Mouse (Mus musculus): ENCODE data around the gene Ttc7b. TPM values are rescaled to one million over a fixed set of nuclear protein-coding genes. Genes with fewer than 3 reads are reported as not detected.

Ttc7b gene
- polyA plus RNA-seq, 2 experiments = 1.3 to 3.5 TPM

GRCm38 (mm10) chr12:100276607-100277533, 243.8 kb downstream of the Ttc7b start:
- H3K9me3 ChIP-seq (ENCODE audit: control insufficient read depth, low read length) = no peaks in the 10 kb centered on the region
- DNase-seq (ENCODE audit: low read depth in 3 of 3, low spot score in 3 of 3) (peak in 2 of 3 experiments; percentile 14 to 16), ATAC-seq (ENCODE audit: insufficient read depth) (peak; percentile 40; the same call in 1 of the 2 replicates)
- H3K4me3 ChIP-seq (ENCODE audit: insufficient read depth in 1 of 2, low read depth in 2 of 2, low read length in 2 of 2) = no peak overlapping the region
- H3K27me3 ChIP-seq (ENCODE audit: control insufficient read depth, insufficient read depth, low read length) = no peaks in the 10 kb centered on the region
- 18% methylated on average over 20 of the region's 20 CpGs for WGBS (ENCODE audit: insufficient replicate concordance)
- peaks cover 0 to 14% of the 10 kb centered on the region in 2 experiments; a peak in 2 of 4 replicates for H3K4me1 ChIP-seq (replicated peaks; ENCODE audit: control insufficient read depth in 2 of 2, insufficient read depth in 2 of 2, low read length in 1 of 2)
- H3K36me3 ChIP-seq (replicated peaks; ENCODE audit: control insufficient read depth, insufficient read depth, low read depth) = no peaks in the 10 kb centered on the region
- no peak overlapping the region for H3K4me2 ChIP-seq (ENCODE audit: low read depth)
- no peak overlapping the region for H3K9ac ChIP-seq (replicated peaks)
- TF ChIP-seq CTCF (IDR thresholded peaks at IDR 0.05; ENCODE audit: low read depth) (no peak), EP300 (IDR thresholded peaks at IDR 0.05; ENCODE audit: low read depth) (no peak)
- H3K27ac ChIP-seq = no peak overlapping the region

- no peaks in the 10 kb centered on the region for H3K9me3 ChIP-seq (ENCODE audit: control insufficient read depth, low read length)
- no peaks in the 10 kb centered on the region for H3K27me3 ChIP-seq (ENCODE audit: control insufficient read depth, insufficient read depth, low read length)
- H3K4me1 ChIP-seq (replicated peaks; ENCODE audit: control insufficient read depth in 2 of 2, insufficient read depth in 2 of 2, low read length in 1 of 2) = peaks cover 0 to 7% of the 10 kb centered on the region in 2 experiments; a peak in 2 of 4 replicates
- no peak overlapping the region for H3K4me2 ChIP-seq (ENCODE audit: low read depth)
- WGBS (ENCODE audit: insufficient replicate concordance) = 57% methylated on average over 5 of the region's 5 CpGs
- H3K4me3 ChIP-seq (ENCODE audit: insufficient read depth in 1 of 2, low read depth in 2 of 2, low read length in 2 of 2) = no peak overlapping the region
- no peak overlapping the region for H3K27ac ChIP-seq
- no peaks in the 10 kb centered on the region for H3K36me3 ChIP-seq (replicated peaks; ENCODE audit: control insufficient read depth, insufficient read depth, low read depth)
- no peak for ATAC-seq (ENCODE audit: insufficient read depth)
- DNase-seq (ENCODE audit: low read depth in 3 of 3, low spot score in 3 of 3) = no peak
- TF ChIP-seq EP300 (IDR thresholded peaks at IDR 0.05; ENCODE audit: low read depth) = no peak
- no peak for TF ChIP-seq CTCF (IDR thresholded peaks at IDR 0.05; ENCODE audit: low read depth)
- no peak overlapping the region for H3K9ac ChIP-seq (replicated peaks)
These were observed 244.8 kb downstream of the Ttc7b start for GRCm38 (mm10) chr12:100275850-100276249.

GRCm38 (mm10) chr12:100273033-100273432, 247.6 kb downstream of the Ttc7b start:
- DNase-seq (ENCODE audit: low read depth in 3 of 3, low spot score in 3 of 3) (no peak), ATAC-seq (ENCODE audit: insufficient read depth) (no peak)
- 59% methylated on average over 2 of the region's 2 CpGs for WGBS (ENCODE audit: insufficient replicate concordance)
- Histone ChIP-seq H3K4me1 (replicated peaks; ENCODE audit: control insufficient read depth in 2 of 2, insufficient read depth in 2 of 2, low read length in 1 of 2) (peaks cover 0 to 4% of the 10 kb centered on the region in 2 experiments; a peak in 1 of 4 replicates), H3K4me3 (ENCODE audit: insufficient read depth in 1 of 2, low read depth in 2 of 2, low read length in 2 of 2) (no peak overlapping the region), H3K4me2 (ENCODE audit: low read depth) (no peak overlapping the region), H3K9me3 (ENCODE audit: control insufficient read depth, low read length) (no peaks in the 10 kb centered on the region), H3K36me3 (replicated peaks; ENCODE audit: control insufficient read depth, insufficient read depth, low read depth) (no peaks in the 10 kb centered on the region), H3K9ac (replicated peaks) (no peak overlapping the region), H3K27me3 (ENCODE audit: control insufficient read depth, insufficient read depth, low read length) (no peaks in the 10 kb centered on the region), H3K27ac (no peak overlapping the region)
- TF ChIP-seq EP300 (IDR thresholded peaks at IDR 0.05; ENCODE audit: low read depth) (no peak), CTCF (IDR thresholded peaks at IDR 0.05; ENCODE audit: low read depth) (no peak)

GRCm38 (mm10) chr12:100269967-100270662, 250.5 kb downstream of the Ttc7b start:
- no peaks in the 10 kb centered on the region for H3K9me3 ChIP-seq (ENCODE audit: control insufficient read depth, low read length)
- no peaks in the 10 kb centered on the region for H3K4me1 ChIP-seq (replicated peaks; ENCODE audit: control insufficient read depth in 2 of 2, insufficient read depth in 2 of 2, low read length in 1 of 2)
- TF ChIP-seq CTCF (IDR thresholded peaks at IDR 0.05; ENCODE audit: low read depth) = no peak
- H3K27ac ChIP-seq = no peak overlapping the region
- no peak for DNase-seq (ENCODE audit: low read depth in 3 of 3, low spot score in 3 of 3)
- no peak overlapping the region for H3K4me2 ChIP-seq (ENCODE audit: low read depth)
- 57% methylated on average over 9 of the region's 9 CpGs for WGBS (ENCODE audit: insufficient replicate concordance)
- H3K36me3 ChIP-seq (replicated peaks; ENCODE audit: control insufficient read depth, insufficient read depth, low read depth) = no peaks in the 10 kb centered on the region
- H3K9ac ChIP-seq (replicated peaks) = no peak overlapping the region
- no peak overlapping the region for H3K4me3 ChIP-seq (ENCODE audit: insufficient read depth in 1 of 2, low read depth in 2 of 2, low read length in 2 of 2)
- no peak for ATAC-seq (ENCODE audit: insufficient read depth)
- H3K27me3 ChIP-seq (ENCODE audit: control insufficient read depth, insufficient read depth, low read length) = no peaks in the 10 kb centered on the region

- peaks cover 0 to 5% of the 10 kb centered on the region in 2 experiments; a peak in 1 of 4 replicates for H3K4me1 ChIP-seq (replicated peaks; ENCODE audit: control insufficient read depth in 2 of 2, insufficient read depth in 2 of 2, low read length in 1 of 2)
- H3K9me3 ChIP-seq (ENCODE audit: control insufficient read depth, low read length) = no peaks in the 10 kb centered on the region
- WGBS (ENCODE audit: insufficient replicate concordance) = 12% methylated on average over 6 of the region's 6 CpGs
- no peak overlapping the region for H3K27ac ChIP-seq
- no peaks in the 10 kb centered on the region for H3K36me3 ChIP-seq (replicated peaks; ENCODE audit: control insufficient read depth, insufficient read depth, low read depth)
- TF ChIP-seq CTCF (IDR thresholded peaks at IDR 0.05; ENCODE audit: low read depth) (no peak), EP300 (IDR thresholded peaks at IDR 0.05; ENCODE audit: low read depth) (no peak)
- no peaks in the 10 kb centered on the region for H3K27me3 ChIP-seq (ENCODE audit: control insufficient read depth, insufficient read depth, low read length)
- ATAC-seq (ENCODE audit: insufficient read depth) (no peak), DNase-seq (ENCODE audit: low read depth in 3 of 3, low spot score in 3 of 3) (peak; percentile 23 to 36 (median 32))
- no peak overlapping the region for H3K4me3 ChIP-seq (ENCODE audit: insufficient read depth in 1 of 2, low read depth in 2 of 2, low read length in 2 of 2)
- H3K9ac ChIP-seq (replicated peaks) = no peak overlapping the region
- no peak overlapping the region for H3K4me2 ChIP-seq (ENCODE audit: low read depth)
These were observed 252.6 kb downstream of the Ttc7b start for GRCm38 (mm10) chr12:100268011-100268410.

Data from liver, embryonic 14.5 days (tissue).